Mouse (Mus musculus): ENCODE measurements around the gene Fam49a. TPM values are rescaled to one million over a fixed set of nuclear protein-coding genes. Genes with fewer than 3 reads are reported as not detected.

Fam49a gene
- polyA plus RNA-seq, 1 experiment = not detected

GRCm38 (mm10) chr12:12314326-12314725, 52.4 kb downstream of the Fam49a start:
- TF ChIP-seq CEBPB (IDR thresholded peaks at IDR 0.05; ENCODE audit: low read depth) = no peak
- no peak for TF ChIP-seq CTCF (IDR thresholded peaks at IDR 0.05; ENCODE audit: control insufficient read depth, insufficient read depth, insufficient read length)
- Histone ChIP-seq H3K36me3 (ENCODE audit: control insufficient read depth, insufficient read depth) (no peaks in the 10 kb centered on the region), H3ac (ENCODE audit: control insufficient read depth, insufficient read length, low read depth) (no peak overlapping the region), H3K27me3 (ENCODE audit: control insufficient read depth, insufficient read depth, insufficient read length) (no peaks in the 10 kb centered on the region), H3K79me3 (ENCODE audit: low read depth) (no peaks in the 10 kb centered on the region), H3K79me2 (ENCODE audit: control insufficient read depth, insufficient read depth) (no peaks in the 10 kb centered on the region), H3K4me3 (ENCODE audit: insufficient read depth, poor library complexity, severe bottlenecking) (no peak overlapping the region)

DNA sequence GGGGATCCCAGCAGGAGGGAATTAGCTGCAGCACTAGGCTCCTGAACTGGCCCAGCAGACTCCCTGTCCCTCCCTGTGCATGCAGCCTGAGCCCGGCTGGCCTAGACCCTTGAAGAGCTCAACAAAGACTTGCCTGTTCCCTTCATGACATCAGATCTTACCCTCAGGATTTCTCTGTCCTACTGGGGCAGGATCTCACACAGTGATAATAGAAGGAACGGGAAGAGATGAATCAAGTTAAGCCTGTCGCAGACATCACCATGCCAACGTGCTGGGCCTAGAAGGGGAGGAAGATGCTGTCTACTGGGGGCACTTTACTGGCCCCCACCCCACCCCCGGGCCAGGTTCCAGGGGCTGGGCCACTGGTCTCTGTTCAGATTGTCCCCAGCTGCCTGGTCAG, 53.1 kb downstream of the Fam49a start:
- Histone ChIP-seq H3K79me3 (ENCODE audit: low read depth) (no peaks in the 10 kb centered on the region), H3K79me2 (ENCODE audit: control insufficient read depth, insufficient read depth) (no peaks in the 10 kb centered on the region), H3K36me3 (ENCODE audit: control insufficient read depth, insufficient read depth) (no peaks in the 10 kb centered on the region), H3K4me3 (ENCODE audit: insufficient read depth, poor library complexity, severe bottlenecking) (no peak overlapping the region), H3ac (ENCODE audit: control insufficient read depth, insufficient read length, low read depth) (no peak overlapping the region), H3K27me3 (ENCODE audit: control insufficient read depth, insufficient read depth, insufficient read length) (no peaks in the 10 kb centered on the region)
- TF ChIP-seq MAX (IDR thresholded peaks at IDR 0.05) (no peak), MYOG (IDR thresholded peaks at IDR 0.05; ENCODE audit: control insufficient read depth, extremely low read depth, insufficient read length) (no peak), CTCF (IDR thresholded peaks at IDR 0.05; ENCODE audit: control insufficient read depth, insufficient read depth, insufficient read length) (no peak)

DNA sequence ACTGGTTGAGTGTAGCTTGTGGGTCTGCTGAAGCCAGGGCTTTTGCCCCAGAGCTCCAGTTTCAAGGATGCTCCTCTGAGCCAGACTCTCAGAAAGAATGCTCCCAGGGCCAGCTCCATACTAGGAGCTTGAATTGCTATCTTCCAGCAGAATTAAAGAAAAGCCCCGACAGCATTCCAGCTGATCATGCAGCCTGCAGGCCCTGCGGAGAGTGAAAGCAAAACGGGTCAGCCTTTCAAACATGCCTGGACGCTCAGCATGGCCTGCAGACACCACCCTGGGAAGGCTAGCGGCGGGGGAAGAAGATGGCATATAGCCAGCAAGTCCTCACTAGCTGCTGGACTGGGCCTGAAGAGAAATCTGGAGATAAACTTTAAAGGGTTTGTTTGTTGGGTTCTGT, 55.0 kb downstream of the Fam49a start:
- Histone ChIP-seq H3K27me3 (ENCODE audit: control insufficient read depth, insufficient read depth, insufficient read length) (no peaks in the 10 kb centered on the region), H3K36me3 (ENCODE audit: control insufficient read depth, insufficient read depth) (no peaks in the 10 kb centered on the region), H3K79me3 (ENCODE audit: low read depth) (no peaks in the 10 kb centered on the region), H3K4me3 (ENCODE audit: insufficient read depth, poor library complexity, severe bottlenecking) (no peak overlapping the region), H3ac (ENCODE audit: control insufficient read depth, insufficient read length, low read depth) (no peak overlapping the region), H3K79me2 (ENCODE audit: control insufficient read depth, insufficient read depth) (no peaks in the 10 kb centered on the region)
- TF ChIP-seq MYOG (IDR thresholded peaks at IDR 0.05; ENCODE audit: control insufficient read depth, extremely low read depth, insufficient read length) (no peak), CEBPB (IDR thresholded peaks at IDR 0.05; ENCODE audit: low read depth) (no peak), MYOD1 (IDR thresholded peaks at IDR 0.05; ENCODE audit: control insufficient read depth, insufficient read length, low read depth) (no peak), FOSL1 (IDR thresholded peaks at IDR 0.05; ENCODE audit: insufficient read depth, low read length, poor library complexity, severe bottlenecking) (no peak), CTCF (IDR thresholded peaks at IDR 0.05; ENCODE audit: control insufficient read depth, insufficient read depth, insufficient read length) (no peak), USF1 (IDR thresholded peaks at IDR 0.05; ENCODE audit: low read depth) (no peak), MAX (IDR thresholded peaks at IDR 0.05) (no peak)

- Histone ChIP-seq H3K27me3 (ENCODE audit: control insufficient read depth, insufficient read depth, insufficient read length) (no peaks in the 10 kb centered on the region), H3K79me2 (ENCODE audit: control insufficient read depth, insufficient read depth) (no peaks in the 10 kb centered on the region), H3K36me3 (ENCODE audit: control insufficient read depth, insufficient read depth) (no peaks in the 10 kb centered on the region), H3K79me3 (ENCODE audit: low read depth) (no peaks in the 10 kb centered on the region), H3K4me3 (ENCODE audit: insufficient read depth, poor library complexity, severe bottlenecking) (no peak overlapping the region), H3ac (ENCODE audit: control insufficient read depth, insufficient read length, low read depth) (no peak overlapping the region)
- TF ChIP-seq MYOD1 (IDR thresholded peaks at IDR 0.05; ENCODE audit: control insufficient read depth, insufficient read length, low read depth) (no peak), MYOG (IDR thresholded peaks at IDR 0.05; ENCODE audit: control insufficient read depth, extremely low read depth, insufficient read length) (no peak), CEBPB (IDR thresholded peaks at IDR 0.05; ENCODE audit: low read depth) (no peak), FOSL1 (IDR thresholded peaks at IDR 0.05; ENCODE audit: insufficient read depth, low read length, poor library complexity, severe bottlenecking) (no peak), USF1 (IDR thresholded peaks at IDR 0.05; ENCODE audit: low read depth) (no peak), CTCF (IDR thresholded peaks at IDR 0.05; ENCODE audit: control insufficient read depth, insufficient read depth, insufficient read length) (no peak), MAX (IDR thresholded peaks at IDR 0.05) (no peak)
Measured at GRCm38 (mm10) chr12:12317606-12318005, 55.7 kb downstream of the Fam49a start.

- Histone ChIP-seq H3K27me3 (ENCODE audit: control insufficient read depth, insufficient read depth, insufficient read length) (no peaks in the 10 kb centered on the region), H3K4me3 (ENCODE audit: insufficient read depth, poor library complexity, severe bottlenecking) (no peak overlapping the region), H3ac (ENCODE audit: control insufficient read depth, insufficient read length, low read depth) (no peak overlapping the region), H3K79me3 (ENCODE audit: low read depth) (no peaks in the 10 kb centered on the region), H3K79me2 (ENCODE audit: control insufficient read depth, insufficient read depth) (no peaks in the 10 kb centered on the region), H3K36me3 (ENCODE audit: control insufficient read depth, insufficient read depth) (no peaks in the 10 kb centered on the region)
- TF ChIP-seq CTCF (IDR thresholded peaks at IDR 0.05; ENCODE audit: control insufficient read depth, insufficient read depth, insufficient read length) = no peak
- no peak for TF ChIP-seq CEBPB (IDR thresholded peaks at IDR 0.05; ENCODE audit: low read depth)
Measured at GRCm38 (mm10) chr12:12318140-12318734, 56.3 kb downstream of the Fam49a start.

- Histone ChIP-seq H3K79me3 (ENCODE audit: low read depth) (no peaks in the 10 kb centered on the region), H3K79me2 (ENCODE audit: control insufficient read depth, insufficient read depth) (no peaks in the 10 kb centered on the region), H3K36me3 (ENCODE audit: control insufficient read depth, insufficient read depth) (no peaks in the 10 kb centered on the region), H3K4me3 (ENCODE audit: insufficient read depth, poor library complexity, severe bottlenecking) (no peak overlapping the region), H3ac (ENCODE audit: control insufficient read depth, insufficient read length, low read depth) (no peak overlapping the region), H3K27me3 (ENCODE audit: control insufficient read depth, insufficient read depth, insufficient read length) (no peaks in the 10 kb centered on the region)
- no peak for TF ChIP-seq CTCF (IDR thresholded peaks at IDR 0.05; ENCODE audit: control insufficient read depth, insufficient read depth, insufficient read length)
- TF ChIP-seq CEBPB (IDR thresholded peaks at IDR 0.05; ENCODE audit: low read depth) = no peak
- TF ChIP-seq USF1 (IDR thresholded peaks at IDR 0.05; ENCODE audit: low read depth) = no peak
- no peak for TF ChIP-seq MYOD1 (IDR thresholded peaks at IDR 0.05; ENCODE audit: control insufficient read depth, insufficient read length, low read depth)
- no peak for TF ChIP-seq MAX (IDR thresholded peaks at IDR 0.05)
- no peak for TF ChIP-seq MYOG (IDR thresholded peaks at IDR 0.05; ENCODE audit: control insufficient read depth, extremely low read depth, insufficient read length)
- TF ChIP-seq FOSL1 (IDR thresholded peaks at IDR 0.05; ENCODE audit: insufficient read depth, low read length, poor library complexity, severe bottlenecking) = no peak
Measured at GRCm38 (mm10) chr12:12320693-12321092, 58.8 kb downstream of the Fam49a start.

Measured in C2C12 (cell line).